Mouse (Mus musculus) cerebellum, adult 2 months (tissue): ENCODE measurements around the gene Mpdz.

ENCODE experiments used
- CTCF ChIP-seq: fragments of 200-500 bp; IDR thresholded peaks from 2 replicates; pipeline ENCODE4 v1.5.1; 2011; ENCODE audit warnings: low read depth, mild to moderate bottlenecking, control low read depth, low read length, moderate library complexity, borderline replicate concordance; ENCODE audit not compliant: insufficient read depth
- POLR2A ChIP-seq: fragments of 200-500 bp; IDR thresholded peaks from 2 replicates; pipeline ENCODE4 v1.6.1; 2011; ENCODE audit warnings: low read length, control low read depth, borderline replicate concordance; ENCODE audit not compliant: insufficient read depth

DNA sequence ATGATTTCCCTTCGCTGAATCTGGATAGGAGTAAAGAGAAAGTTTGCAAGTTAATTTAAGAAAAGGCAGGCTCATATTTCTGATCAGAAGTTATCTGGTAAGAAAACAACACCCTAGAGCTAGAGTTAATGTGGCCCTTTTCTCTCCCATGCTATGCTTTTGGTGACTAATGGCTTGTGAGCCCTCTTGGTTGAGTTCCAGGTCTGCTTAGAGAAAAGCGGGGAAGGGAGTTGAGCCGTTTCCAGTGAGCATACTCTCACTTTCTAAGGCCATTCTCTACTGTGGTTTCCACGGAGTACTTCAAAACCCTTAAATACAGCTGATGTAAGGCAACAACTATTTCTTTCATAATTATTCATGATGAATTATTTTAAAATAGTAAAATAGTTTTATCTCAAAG, 11.8 kb downstream of the Mpdz start:
- TF ChIP-seq CTCF (no peak), POLR2A (no peak)
